Mouse (Mus musculus) neural tube, embryonic 13.5 days (tissue): ENCODE measurements at regions not wholly inside any gene's neighbourhood (a gene's known extent, or its start where the extent isn't known, plus 50 kb on each side); places are given as distances from the start of the nearest gene placed in this dataset.

ENCODE experiments used
- ATAC-seq: fragments of 200-750 bp; cut with Nextera tagmentation; 2 replicates; pipeline ENCODE4 v1.8.0; 2017; ENCODE audit warnings: low read depth, mild to moderate bottlenecking, moderate TSS enrichment, moderate library complexity
- H3K27ac ChIP-seq: fragments of 300-500 bp; sonication (generic); replicated peaks from 2 replicates; pipeline ENCODE4 v1.5.1; 2015; ENCODE audit warnings: moderate library complexity, mild to moderate bottlenecking, inconsistent platforms
- H3K27me3 ChIP-seq: fragments of 300-500 bp; sonication (generic); 2 replicates; pipeline ENCODE4 v1.6.1; 2015; ENCODE audit warnings: mild to moderate bottlenecking, inconsistent platforms
- H3K36me3 ChIP-seq: fragments of 300-500 bp; sonication (generic); 2 replicates; pipeline ENCODE4 v1.6.1; 2015; ENCODE audit warnings: mild to moderate bottlenecking, inconsistent platforms
- H3K4me1 ChIP-seq: fragments of 300-500 bp; sonication (generic); replicated peaks from 2 replicates; pipeline ENCODE4 v1.6.1; 2015; ENCODE audit warnings: inconsistent platforms
- H3K4me2 ChIP-seq: fragments of 300-500 bp; sonication (generic); 2 replicates; pipeline ENCODE4 v1.6.1; 2015; ENCODE audit warnings: inconsistent platforms, mild to moderate bottlenecking, moderate library complexity
- H3K4me3 ChIP-seq: fragments of 300-500 bp; sonication (generic); 2 replicates; pipeline ENCODE4 v1.5.1; 2015; ENCODE audit warnings: mild to moderate bottlenecking, inconsistent platforms
- H3K9ac ChIP-seq: fragments of 300-500 bp; sonication (generic); 2 replicates; pipeline ENCODE4 v1.6.1; 2015; ENCODE audit warnings: moderate library complexity, mild to moderate bottlenecking, inconsistent platforms
- H3K9me3 ChIP-seq: fragments of 300-500 bp; sonication (generic); 2 replicates; pipeline ENCODE4 v1.6.1; 2016; ENCODE audit warnings: inconsistent platforms
- WGBS: fragments of 180-500 bp; shearing (Covaris S2); methylation state at CpG from one replicate; pipeline ENCODE4 v1.1.7; 2015; 5-methylcytosine and 5-hydroxymethylcytosine counted together

GRCm38 (mm10) chr7:130048106-130048772 is 456.6 kb downstream of the Wdr11 start:
- Histone ChIP-seq H3K4me3 (no peak overlapping the region), H3K9me3 (no peaks in the 10 kb centered on the region), H3K27me3 (no peaks in the 10 kb centered on the region), H3K4me2 (no peak overlapping the region), H3K4me1 (0 out of 2 replicates have a peak, but pooled peaks cover 8% of the 10 kb centered on the region), H3K27ac (no peak overlapping the region), H3K9ac (no peak overlapping the region), H3K36me3 (no peaks in the 10 kb centered on the region)
- 19% methylated on average over 6 of the region's 6 CpGs for WGBS
- no peak for ATAC-seq

- 79% methylated on average over 2 of the region's 2 CpGs for WGBS
These were observed 457.8 kb downstream of the Wdr11 start for GRCm38 (mm10) chr7:130049461-130049860.

GRCm38 (mm10) chr7:130050120-130050519 is 458.5 kb downstream of the Wdr11 start:
- Histone ChIP-seq H3K9ac (no peak overlapping the region), H3K4me1 (0 out of 2 replicates have a peak, but pooled peaks cover 4% of the 10 kb centered on the region), H3K36me3 (no peaks in the 10 kb centered on the region), H3K9me3 (no peaks in the 10 kb centered on the region), H3K27ac (no peak overlapping the region), H3K4me2 (no peak overlapping the region), H3K4me3 (no peak overlapping the region), H3K27me3 (no peaks in the 10 kb centered on the region)
- 14% methylated on average over 2 of the region's 2 CpGs for WGBS
- ATAC-seq, result no peak

More at GRCm38 (mm10) chr7:130049461-130049860, 457.8 kb downstream of the Wdr11 start:
- H3K4me1 ChIP-seq, result 0 out of 2 replicates have a peak, but pooled peaks cover 4% of the 10 kb centered on the region
- H3K27ac ChIP-seq, result no peak overlapping the region
- H3K27me3 ChIP-seq, result no peaks in the 10 kb centered on the region
- no peak overlapping the region for H3K4me3 ChIP-seq
- ATAC-seq, result no peak
- H3K4me2 ChIP-seq, result no peak overlapping the region
- H3K9me3 ChIP-seq, result no peaks in the 10 kb centered on the region
- H3K9ac ChIP-seq, result no peak overlapping the region
- H3K36me3 ChIP-seq, result no peaks in the 10 kb centered on the region

GRCm38 (mm10) chr7:130052376-130052775 is 460.7 kb downstream of the Wdr11 start:
- no peak overlapping the region for H3K4me2 ChIP-seq
- H3K36me3 ChIP-seq, result no peaks in the 10 kb centered on the region
- H3K4me1 ChIP-seq, result no peaks in the 10 kb centered on the region
- ATAC-seq, result no peak
- no peaks in the 10 kb centered on the region for H3K9me3 ChIP-seq
- WGBS, result 93% methylated on average over 5 of the region's 5 CpGs
- H3K9ac ChIP-seq, result no peak overlapping the region
- H3K27me3 ChIP-seq, result no peaks in the 10 kb centered on the region
- H3K4me3 ChIP-seq, result no peak overlapping the region
- no peak overlapping the region for H3K27ac ChIP-seq

GRCm38 (mm10) chr7:130057708-130058107 is 462.5 kb downstream of the Ate1 start:
- Histone ChIP-seq H3K9ac (no peak overlapping the region), H3K4me2 (no peak overlapping the region), H3K27ac (no peak overlapping the region), H3K9me3 (no peaks in the 10 kb centered on the region), H3K27me3 (no peaks in the 10 kb centered on the region), H3K36me3 (no peaks in the 10 kb centered on the region), H3K4me3 (no peak overlapping the region), H3K4me1 (0 out of 2 replicates have a peak, but pooled peaks cover 9% of the 10 kb centered on the region)
- WGBS, result 89% methylated on average over 6 of the region's 6 CpGs
- ATAC-seq, result no peak

GRCm38 (mm10) chr7:130058267-130058666 is 461.9 kb downstream of the Ate1 start:
- H3K27me3 ChIP-seq, result no peaks in the 10 kb centered on the region

GRCm38 (mm10) chr7:130059684-130060607 is 460.2 kb downstream of the Ate1 start:
- 72% methylated on average over 15 of the region's 15 CpGs for WGBS
- no peak overlapping the region for H3K27ac ChIP-seq
- ATAC-seq, result no peak
- H3K4me2 ChIP-seq, result no peak overlapping the region
- H3K36me3 ChIP-seq, result no peaks in the 10 kb centered on the region
- H3K4me1 ChIP-seq, result 0 out of 2 replicates have a peak, but pooled peaks cover 9% of the 10 kb centered on the region
- H3K9ac ChIP-seq, result no peak overlapping the region
- H3K9me3 ChIP-seq, result no peaks in the 10 kb centered on the region
- H3K27me3 ChIP-seq, result no peaks in the 10 kb centered on the region
- no peak overlapping the region for H3K4me3 ChIP-seq

More at GRCm38 (mm10) chr7:130058267-130058666, 461.9 kb downstream of the Ate1 start:
- no peak overlapping the region for H3K27ac ChIP-seq
- H3K4me1 ChIP-seq, result 0 out of 2 replicates have a peak, but pooled peaks cover 9% of the 10 kb centered on the region
- H3K36me3 ChIP-seq, result no peaks in the 10 kb centered on the region
- no peak overlapping the region for H3K4me2 ChIP-seq
- H3K4me3 ChIP-seq, result no peak overlapping the region
- no peaks in the 10 kb centered on the region for H3K9me3 ChIP-seq
- peak; percentile 53; the same call in 1 of the 2 replicates for ATAC-seq
- H3K9ac ChIP-seq, result no peak overlapping the region
- 48% methylated on average over 12 of the region's 12 CpGs for WGBS

GRCm38 (mm10) chr7:130064500-130064899 is 455.7 kb downstream of the Ate1 start:
- H3K4me2 ChIP-seq, result no peak overlapping the region
- WGBS, result 63% methylated on average over 7 of the region's 7 CpGs
- no peaks in the 10 kb centered on the region for H3K36me3 ChIP-seq
- H3K27me3 ChIP-seq, result no peaks in the 10 kb centered on the region
- H3K4me3 ChIP-seq, result no peak overlapping the region
- H3K27ac ChIP-seq, result no peak overlapping the region
- no peaks in the 10 kb centered on the region for H3K9me3 ChIP-seq
- H3K4me1 ChIP-seq, result no peaks in the 10 kb centered on the region
- ATAC-seq, result no peak
- H3K9ac ChIP-seq, result no peak overlapping the region

- no peak overlapping the region for H3K27ac ChIP-seq
- H3K36me3 ChIP-seq, result no peaks in the 10 kb centered on the region
- H3K9me3 ChIP-seq, result no peaks in the 10 kb centered on the region
- peaks cover 3% of the 10 kb centered on the region for H3K4me1 ChIP-seq
- H3K4me3 ChIP-seq, result no peak overlapping the region
- no peak overlapping the region for H3K4me2 ChIP-seq
- H3K9ac ChIP-seq, result no peak overlapping the region
- 76% methylated on average over 3 of the region's 3 CpGs for WGBS
- 0 out of 2 replicates have a peak, but pooled peaks cover 3% of the 10 kb centered on the region for H3K27me3 ChIP-seq
- no peak for ATAC-seq
These were observed 451.9 kb downstream of the Ate1 start for GRCm38 (mm10) chr7:130068316-130068715.

GRCm38 (mm10) chr7:130073388-130073787 is 446.8 kb downstream of the Ate1 start:
- no peak for ATAC-seq
- peaks cover 16% of the 10 kb centered on the region for H3K4me1 ChIP-seq
- H3K27me3 ChIP-seq, result 0 out of 2 replicates have a peak, but pooled peaks cover 8% of the 10 kb centered on the region
- no peak overlapping the region for H3K27ac ChIP-seq
- peak overlapping the region; percentile 57 for H3K4me2 ChIP-seq
- 0 out of 2 replicates have a peak overlapping the region, but pooled peaks have one; percentile 41 for H3K9ac ChIP-seq
- H3K36me3 ChIP-seq, result no peaks in the 10 kb centered on the region
- 75% methylated on average over 11 of the region's 11 CpGs for WGBS
- H3K9me3 ChIP-seq, result no peaks in the 10 kb centered on the region
- no peak overlapping the region for H3K4me3 ChIP-seq

GRCm38 (mm10) chr7:130073890-130074819 is 446.0 kb downstream of the Ate1 start:
- Histone ChIP-seq H3K36me3 (no peaks in the 10 kb centered on the region), H3K4me1 (peaks cover 16% of the 10 kb centered on the region), H3K9me3 (no peaks in the 10 kb centered on the region), H3K27ac (0 out of 2 replicates have a peak overlapping the region, but pooled peaks have one; percentile 33), H3K27me3 (0 out of 2 replicates have a peak, but pooled peaks cover 8% of the 10 kb centered on the region), H3K4me3 (peak overlapping the region; percentile 27), H3K4me2 (peak overlapping the region; percentile 57), H3K9ac (0 out of 2 replicates have a peak overlapping the region, but pooled peaks have one; percentile 41)
- 26% methylated on average over 27 of the region's 27 CpGs for WGBS
- ATAC-seq, result no peak
